Mouse (Mus musculus): ENCODE measurements around the gene Gm7792. TPM values are rescaled to one million over a fixed set of nuclear protein-coding genes. Genes with fewer than 3 reads are reported as not detected.
"Not testable (repeated sequence)": the region's sequence is repeated elsewhere in the genome, so short reads cannot be mapped to it uniquely, and the experiment has no call there.

Gm7792 gene
- polyA plus RNA-seq (2015; fragmentation: Nextera tagmentation; extraction: Ambion mirVana): not detected in 2 replicates

DNA sequence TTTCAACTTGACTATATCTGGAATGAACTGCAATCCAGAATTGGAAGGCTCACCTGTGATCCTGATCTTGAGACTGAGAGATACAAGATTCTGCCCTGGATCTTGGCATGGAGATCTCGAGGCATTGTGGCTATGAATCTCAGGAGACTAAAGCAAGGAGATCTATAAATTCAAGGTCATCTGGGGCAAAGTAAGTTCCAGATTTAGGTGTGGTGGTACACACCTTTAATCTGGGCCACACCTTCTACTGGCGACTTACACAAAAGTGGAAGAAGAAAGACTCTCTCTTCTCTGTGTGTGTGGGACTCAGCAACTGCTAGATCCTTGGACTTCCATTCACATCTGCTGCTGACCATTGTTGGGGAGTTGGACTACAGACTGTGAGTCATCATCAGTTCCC lies at the start of gene Gm7792:
Gm7792 (plus strand) TSS at position 301 of the 400 bp plus-strand sequence.
- 50% methylated on average over 1 of the region's 2 CpGs for WGBS (ENCODE audit: insufficient replicate concordance)
- H3K9me3 ChIP-seq (replicated peaks): not testable (repeated sequence)

More for the DNA sequence above, at the start of gene Gm7792:
- H3K36me3 ChIP-seq (replicated peaks); H3K27me3 ChIP-seq; H3K4me3 ChIP-seq (replicated peaks); H3K4me1 ChIP-seq (replicated peaks); H3K4me2 ChIP-seq; H3K27ac ChIP-seq (replicated peaks); H3K9ac ChIP-seq; ATAC-seq (ENCODE audit: insufficient read depth): not testable (repeated sequence)

Other genes with a start within 250 kb of the Gm7792 start
- not detected in 2 replicates for gene C87414, start 172.2 kb upstream of the Gm7792 start, polyA plus RNA-seq (2015; fragmentation: Nextera tagmentation; extraction: Ambion mirVana)
- gene Gm16429, start 85.3 kb downstream of the Gm7792 start, polyA plus RNA-seq (2015; fragmentation: Nextera tagmentation; extraction: Ambion mirVana): not detected in 2 replicates
- gene BC061212, start 226.8 kb downstream of the Gm7792 start, polyA plus RNA-seq (2015; fragmentation: Nextera tagmentation; extraction: Ambion mirVana): not detected in 2 replicates
- gene Gm6351, start 232.6 kb downstream of the Gm7792 start, polyA plus RNA-seq (2015; fragmentation: Nextera tagmentation; extraction: Ambion mirVana): not detected in 2 replicates

Data from liver, embryonic 15.5 days (tissue).